Mouse (Mus musculus): ENCODE data around the gene Pycard.
"Not testable (repeated sequence)": the region's sequence is repeated elsewhere in the genome, so short reads cannot be mapped to it uniquely, and the experiment has no call there.

Gene Pycard

DNA sequence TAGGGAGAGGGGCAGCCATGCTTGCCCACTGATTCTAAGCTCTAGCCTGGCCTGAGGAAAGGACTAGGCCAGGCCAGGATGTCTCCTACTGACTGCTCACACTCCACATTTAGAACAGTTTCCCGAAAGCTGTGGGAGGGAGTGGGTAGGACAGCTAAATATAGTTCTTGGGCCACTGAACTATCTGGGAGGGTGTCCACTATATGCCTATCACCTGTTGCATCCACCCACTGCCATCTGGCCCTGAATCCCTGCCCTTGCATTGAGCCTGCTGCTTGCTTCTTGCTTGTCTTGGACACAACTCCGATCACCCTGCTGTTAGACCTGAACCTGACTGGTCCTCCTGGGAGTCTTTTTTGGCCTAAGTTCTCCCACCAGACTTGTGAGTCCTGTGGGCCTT is 10.0 kb upstream of the Pycard start, which contains the start of gene Trim72:
TSS of gene Trim72 (plus strand) at position 262 of the 400 bp plus-strand sequence.
- no peak for DNase-seq (ENCODE audit: low read depth)

DNA sequence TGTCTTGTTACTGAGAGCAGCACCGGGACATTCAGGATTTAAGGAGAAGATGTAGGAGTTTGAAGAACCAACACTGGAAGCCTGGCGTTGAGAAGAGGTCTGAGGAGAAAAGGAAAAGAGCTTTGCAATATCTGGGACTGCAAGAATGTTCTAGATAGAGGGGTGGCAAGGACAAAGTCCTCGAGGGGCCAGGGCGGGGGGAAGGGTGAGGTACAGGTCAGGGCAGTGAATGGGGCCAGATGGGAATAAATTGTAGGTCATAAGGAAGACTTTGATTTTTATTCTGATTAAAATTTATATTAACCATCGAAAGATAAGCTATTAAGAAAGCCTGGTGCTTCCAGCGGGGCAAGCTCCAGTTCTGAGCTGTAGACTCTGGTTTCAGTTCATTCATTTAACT is 9.4 kb upstream of the Pycard start:
- DNase-seq (ENCODE audit: low read depth): no peak

DNA sequence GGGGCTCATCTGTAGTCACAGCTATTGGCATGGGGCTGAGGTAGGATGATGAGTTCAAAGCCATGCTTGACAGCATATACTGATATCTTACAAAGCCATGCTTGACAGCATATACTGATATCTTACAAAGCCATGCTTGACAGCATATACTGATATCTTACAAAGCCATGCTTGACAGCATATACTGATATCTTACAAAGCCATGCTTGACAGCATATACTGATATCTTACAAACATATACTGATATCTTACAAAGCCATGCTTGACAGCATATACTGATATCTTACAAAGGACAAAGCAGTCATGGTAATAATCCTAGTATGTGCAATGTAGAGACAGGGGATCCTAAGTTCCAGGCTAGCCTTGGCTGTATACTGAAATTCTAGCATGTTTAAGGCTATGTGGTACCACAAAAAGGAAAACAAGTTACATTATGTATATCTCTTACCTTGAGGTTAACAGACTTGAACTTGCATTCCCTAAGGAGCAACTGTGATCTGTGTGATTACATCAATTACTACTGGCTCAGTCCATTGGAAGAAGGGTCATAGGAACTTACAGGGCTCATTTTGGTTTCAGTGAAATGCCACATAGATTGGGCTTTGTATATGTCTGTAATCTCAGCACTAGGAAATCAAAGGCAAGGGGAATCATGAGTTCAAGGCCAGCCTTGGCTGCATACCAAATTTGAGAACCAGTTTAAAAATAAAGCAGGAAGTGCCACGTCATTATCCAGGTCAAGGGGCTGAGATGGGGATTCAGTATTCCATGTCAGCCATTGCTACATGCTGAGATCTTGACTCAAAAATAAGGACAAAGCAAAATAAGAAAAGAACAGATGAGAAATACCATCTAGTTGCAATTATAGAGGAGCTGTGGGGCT is 6.6 kb upstream of the Pycard start:
- DNase-seq (ENCODE audit: low read depth): no peak

DNA sequence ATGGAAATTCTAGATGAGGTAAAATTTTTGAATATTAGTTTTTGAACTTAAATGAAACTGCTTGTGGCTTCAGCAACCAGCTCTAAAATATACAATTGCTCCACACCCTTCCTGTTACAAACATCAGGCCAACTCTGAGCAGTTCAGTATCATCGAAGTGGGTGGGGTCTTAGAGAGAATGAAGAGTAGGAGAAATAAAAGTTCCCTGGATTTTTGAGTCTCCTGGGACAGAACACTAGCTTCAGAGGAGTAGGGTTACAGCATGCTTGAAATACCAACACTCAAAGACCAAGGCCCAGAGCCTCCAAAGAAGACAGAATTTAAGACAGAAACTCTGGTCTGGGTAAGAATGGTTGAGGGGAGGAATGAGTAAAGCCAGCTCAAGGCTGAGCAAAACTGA is 5.8 kb upstream of the Pycard start:
- DNase-seq (ENCODE audit: low read depth): no peak

DNA sequence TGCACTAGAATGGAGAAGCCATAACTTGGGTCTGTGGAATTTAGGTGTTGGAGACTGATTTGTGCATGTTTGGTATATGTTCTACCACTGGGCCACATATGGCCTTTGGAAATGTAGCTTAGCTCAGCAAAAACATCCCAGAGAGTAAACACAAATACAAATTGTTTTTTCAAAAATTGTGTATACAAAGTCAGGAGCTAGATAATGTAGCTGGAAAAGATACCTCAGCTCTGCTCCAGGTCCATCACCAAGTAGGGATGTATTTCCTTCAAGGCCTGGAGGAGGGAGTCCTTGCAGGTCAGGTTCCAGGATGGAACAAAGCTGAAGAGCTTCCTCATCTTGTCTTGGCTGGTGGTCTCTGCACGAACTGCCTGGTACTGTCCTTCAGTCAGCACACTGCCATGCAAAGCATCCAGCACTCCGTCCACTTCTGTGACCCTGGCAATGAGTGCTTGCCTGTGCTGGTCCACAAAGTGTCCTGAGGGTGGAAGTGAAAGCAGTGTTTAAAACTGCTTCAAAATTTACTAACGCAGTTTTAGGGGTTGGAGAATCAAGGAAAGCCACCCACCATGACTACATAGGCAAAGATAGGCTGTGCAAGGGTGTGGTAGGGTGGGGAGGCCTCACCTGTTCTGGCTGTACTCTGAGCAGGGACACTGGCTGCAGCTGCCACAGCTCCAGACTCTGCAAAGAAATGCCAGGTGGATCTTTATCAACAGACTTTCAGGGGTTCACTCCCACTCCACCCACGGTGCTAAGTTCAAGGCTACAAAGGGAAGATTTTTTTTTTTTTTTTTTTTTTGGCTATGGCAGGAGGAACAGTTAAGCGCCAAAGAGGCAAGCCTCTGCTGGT is 953 bp downstream of the Pycard start:
- DNase-seq (ENCODE audit: low read depth): no peak

DNA sequence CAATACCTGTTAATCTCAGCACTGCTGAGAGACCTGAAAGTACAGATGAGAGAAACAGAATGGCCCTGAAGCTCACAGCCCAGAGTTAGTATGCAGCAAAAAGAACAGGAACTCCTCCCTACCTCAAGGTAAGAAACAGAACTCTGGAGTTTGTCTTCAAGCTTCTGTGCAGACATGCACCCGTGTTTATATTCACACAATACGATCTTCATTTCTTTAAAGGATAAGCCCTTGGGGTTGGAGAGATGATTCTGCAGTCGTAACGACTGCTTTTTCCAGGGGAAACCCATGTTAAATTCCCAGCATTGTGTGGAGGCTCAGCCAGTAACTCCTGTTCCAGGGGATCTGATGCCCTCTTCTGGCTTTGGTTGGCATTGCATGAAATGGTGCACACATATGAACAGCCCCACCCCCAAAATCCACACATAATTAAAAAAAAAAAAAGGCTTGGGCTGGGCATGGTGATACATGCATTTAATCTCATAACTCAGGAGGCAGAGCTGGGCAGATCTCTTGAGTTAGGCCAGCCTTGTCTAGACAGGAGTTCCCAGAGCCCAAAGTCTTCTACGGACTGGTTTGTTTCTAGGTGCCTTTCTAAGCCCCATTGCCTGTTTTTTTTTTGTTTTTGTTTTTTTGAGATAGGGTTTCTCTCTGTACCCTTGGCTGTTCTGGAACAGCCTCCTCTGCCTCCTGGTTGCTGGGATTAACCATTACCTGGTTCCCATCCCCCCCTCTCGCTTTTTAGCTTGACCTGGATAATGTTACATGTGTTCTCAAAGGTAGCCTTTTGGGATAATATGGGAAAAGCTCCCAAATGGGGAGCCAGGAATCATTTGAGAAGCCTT is 1.8 kb downstream of the Pycard start:
- peak; percentile 75 for DNase-seq (ENCODE audit: low read depth)

DNA sequence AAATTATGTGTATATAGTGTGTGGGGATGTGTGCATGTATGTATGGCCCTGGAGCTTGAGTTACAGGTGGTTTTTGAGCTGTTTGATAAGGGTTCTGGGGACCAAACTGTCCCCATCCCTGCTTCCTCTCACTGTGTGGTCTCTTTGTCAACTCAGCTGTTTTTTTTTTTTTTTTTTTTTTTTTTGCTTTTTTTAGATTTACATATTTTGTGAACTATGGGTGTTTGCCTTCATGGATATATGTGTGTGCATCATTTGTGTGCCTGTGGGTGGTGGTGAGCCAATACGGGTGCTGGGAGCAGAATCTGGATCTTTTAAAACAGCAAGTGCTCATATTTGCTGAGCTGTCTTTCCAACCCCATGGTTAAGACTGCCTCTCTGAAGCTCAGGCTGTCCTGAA is 4.8 kb downstream of the Pycard start:
- no peak for DNase-seq (ENCODE audit: low read depth)

DNA sequence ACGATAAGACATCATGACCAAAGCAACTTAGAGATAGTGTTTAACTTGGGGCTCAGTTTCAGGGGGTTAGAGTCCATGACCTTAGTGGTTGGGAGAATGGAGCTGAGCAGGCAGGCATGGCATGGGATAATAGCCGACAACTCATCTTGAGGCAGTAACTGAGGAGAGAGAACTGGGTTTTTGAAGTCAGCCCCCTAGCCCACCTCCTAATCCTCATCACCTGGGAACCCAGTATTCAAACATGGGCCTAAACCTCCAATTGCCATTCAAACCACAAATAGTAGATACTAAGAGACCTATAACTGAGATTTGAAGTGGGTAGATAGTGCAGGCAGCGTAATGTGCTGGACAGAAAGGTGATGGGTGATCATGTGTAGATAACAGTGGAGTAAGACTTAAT is 13.1 kb downstream of the Pycard start:
- DNase-seq (ENCODE audit: low read depth): no peak

DNA sequence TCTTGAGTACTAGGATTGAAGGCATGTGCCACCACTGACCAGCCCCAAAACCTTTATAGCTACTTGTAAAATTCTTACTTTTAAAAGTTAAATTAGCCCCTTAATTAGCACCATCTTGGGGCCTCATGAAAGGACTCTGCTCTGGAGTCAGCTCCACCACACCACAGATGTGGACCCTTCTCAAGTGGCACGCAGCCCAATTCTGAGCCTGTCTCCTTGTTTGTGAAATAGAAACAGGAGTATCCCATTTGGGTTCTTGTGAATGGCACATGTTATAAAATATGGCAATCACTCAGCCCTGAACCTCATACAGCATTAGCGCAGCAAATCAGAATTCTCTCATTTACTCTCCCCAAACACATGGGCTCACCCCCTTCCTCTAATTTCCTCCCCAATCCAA is 14.8 kb downstream of the Pycard start:
- no peak for DNase-seq (ENCODE audit: low read depth)

DNA sequence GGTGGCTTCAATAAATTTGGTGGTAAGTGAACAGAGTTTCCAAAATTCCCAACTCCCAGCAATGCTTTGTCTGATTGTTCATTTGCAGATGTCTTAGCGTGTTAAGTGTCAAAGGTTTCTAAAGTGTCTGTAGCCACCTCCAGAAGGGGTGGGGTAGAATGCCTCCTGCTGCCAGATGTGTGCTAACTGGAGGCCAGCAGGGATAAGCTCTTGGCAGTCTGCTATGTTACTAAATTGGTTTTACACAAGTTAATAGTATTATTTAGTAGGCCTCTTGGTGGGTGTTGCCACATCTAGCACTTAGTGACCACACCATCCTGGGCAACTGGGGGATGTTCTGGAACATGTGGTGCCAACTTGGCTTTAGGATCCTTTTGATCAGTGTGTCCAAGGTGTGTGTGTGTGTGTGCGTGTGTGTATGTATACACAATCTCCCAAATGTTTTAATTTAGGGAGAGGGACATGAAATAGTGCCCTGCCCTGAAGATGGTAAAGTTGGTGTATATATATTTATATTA is 19.2 kb downstream of the Pycard start:
- no peak for DNase-seq (ENCODE audit: low read depth)

DNA sequence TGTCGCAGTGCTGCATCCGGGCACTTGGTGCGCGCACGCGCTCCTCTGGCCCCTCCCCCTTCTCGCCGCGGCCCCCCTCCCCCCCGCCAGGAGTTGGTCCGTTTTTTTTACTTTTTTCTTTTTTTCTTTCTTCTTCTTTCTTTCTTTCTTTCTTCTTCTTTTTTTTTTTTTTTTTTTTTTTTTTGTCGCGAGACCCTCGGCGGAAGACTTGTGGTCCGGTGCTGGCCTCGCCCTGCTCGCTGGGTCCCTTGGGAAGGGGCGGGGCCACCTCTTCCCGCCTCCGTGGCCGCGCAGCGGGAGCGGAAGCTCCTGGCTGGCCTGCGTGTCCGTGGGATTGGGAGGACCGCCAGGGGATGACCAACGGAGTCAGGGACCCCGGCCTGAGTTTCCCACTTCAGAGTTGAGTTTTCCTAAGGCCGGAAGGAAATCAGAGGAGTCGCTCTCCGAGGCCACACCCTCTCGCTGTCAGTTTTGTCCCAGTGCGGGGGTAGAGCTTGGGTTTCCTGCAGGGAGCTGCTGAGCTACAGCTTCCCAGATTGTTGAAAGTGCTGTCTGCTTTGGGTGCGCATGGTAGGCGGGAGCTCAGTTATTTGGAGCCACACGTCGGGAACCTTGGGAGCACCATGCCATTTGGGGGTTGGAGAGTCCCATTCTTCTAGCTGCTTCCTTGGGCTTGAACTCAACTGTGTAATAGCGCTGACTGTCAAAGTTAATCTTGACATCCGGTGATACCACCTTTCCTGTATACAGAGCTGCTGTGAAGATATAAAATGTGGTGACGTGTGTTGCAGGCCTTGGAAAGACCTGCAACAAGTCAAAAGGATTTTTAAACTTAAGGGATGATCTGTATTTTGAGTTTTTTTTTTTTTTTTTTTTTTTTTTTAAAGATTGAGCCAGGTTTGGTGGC is 25.5 kb downstream of the Pycard start:
- peak; percentile 45 for DNase-seq (ENCODE audit: low read depth)

DNA sequence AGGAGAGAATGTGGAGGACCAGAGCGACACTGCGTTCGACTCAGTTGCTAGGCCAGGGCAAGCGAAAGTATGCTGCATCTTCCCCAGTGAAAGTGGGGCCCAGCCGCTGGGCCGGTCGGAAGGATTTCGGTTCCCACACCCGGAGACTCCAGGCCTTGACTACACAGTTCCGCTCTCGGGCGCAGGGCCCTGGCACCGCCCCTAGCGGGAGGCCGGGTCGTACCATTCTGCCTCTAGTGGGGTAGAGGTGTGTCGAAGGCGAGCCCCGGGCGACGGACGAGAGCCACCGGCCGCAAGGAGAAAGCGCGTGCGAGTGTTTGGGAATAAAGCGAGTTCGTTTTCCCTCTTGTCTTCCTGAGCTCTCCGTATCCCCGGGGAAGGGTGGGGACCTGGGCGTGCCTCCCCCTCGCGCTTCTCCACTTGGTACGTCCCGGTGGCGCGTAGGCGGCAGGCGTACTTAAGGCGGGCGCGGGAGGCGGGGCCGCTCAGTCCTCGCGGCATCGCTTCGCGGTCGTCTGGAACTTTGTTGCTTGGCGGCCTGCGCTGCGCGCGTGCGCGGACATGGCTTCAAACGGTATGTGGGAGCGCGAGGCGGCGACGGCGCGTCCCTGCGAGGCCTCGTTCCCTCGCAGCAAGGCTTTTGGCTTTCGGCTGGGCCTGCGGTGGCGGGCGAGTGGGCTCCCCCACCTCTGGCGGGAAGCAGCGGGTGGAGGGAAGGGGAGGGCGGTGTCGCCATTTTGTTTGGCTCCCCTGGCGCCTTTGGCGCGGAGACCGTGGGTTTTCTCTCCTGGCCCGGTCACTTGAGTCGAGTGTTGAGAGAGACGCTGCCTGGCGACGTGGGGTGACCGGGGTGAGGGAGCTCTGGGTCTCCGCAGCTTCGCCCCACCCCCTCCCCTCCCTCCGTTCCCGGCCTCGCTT is 26.4 kb downstream of the Pycard start, which contains the start of gene Fus:
TSS of gene Fus (plus strand) at position 454 of the 918 bp plus-strand sequence.
- peak; percentile 84 for DNase-seq (ENCODE audit: low read depth)

DNA sequence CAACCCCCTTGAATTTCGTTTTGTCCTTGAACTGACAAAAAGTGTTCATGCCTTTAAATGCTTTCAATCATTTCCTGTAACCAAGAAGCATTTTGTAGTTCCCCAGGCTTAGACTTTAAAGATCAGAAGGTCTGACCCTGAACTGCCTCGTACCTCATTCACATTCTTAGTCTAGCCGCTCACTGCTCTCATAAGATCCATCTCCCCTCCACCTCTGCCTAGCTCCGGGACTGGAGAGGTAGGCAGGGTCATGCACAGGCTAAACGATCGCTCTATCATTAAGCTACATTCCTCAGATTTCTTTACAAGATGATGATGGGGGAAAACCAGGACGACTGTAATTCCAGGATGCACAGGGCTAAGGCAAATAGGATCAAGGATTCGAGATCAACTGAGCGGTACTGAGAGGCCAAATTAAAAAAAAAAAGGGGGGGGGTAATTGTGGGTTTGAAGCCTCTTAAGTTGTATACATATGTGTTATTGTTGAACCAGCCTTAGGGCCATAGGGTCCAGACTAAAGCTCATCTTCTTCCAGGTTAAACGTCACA is 27.2 kb downstream of the Pycard start:
- no peak for DNase-seq (ENCODE audit: low read depth)

DNA sequence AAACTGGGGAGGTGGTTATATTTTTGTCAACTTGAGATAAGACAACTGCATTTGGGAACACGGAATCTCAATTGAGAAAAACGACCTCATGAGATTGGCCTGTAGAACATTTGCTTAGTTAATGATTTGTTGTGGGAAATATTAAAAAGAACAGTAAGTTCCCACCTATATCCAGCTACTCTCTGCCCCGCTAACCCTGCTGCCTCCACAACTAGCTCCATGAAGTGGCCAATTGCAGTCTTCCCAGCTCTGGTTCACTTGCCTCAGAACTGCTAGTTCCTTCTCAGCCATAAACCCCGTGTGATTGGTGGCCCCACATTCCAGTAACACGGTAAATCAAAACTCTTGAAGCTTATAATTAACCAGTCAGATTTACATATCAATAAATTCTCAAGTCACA is 34.3 kb downstream of the Pycard start:
- no peak for DNase-seq (ENCODE audit: low read depth)

DNA sequence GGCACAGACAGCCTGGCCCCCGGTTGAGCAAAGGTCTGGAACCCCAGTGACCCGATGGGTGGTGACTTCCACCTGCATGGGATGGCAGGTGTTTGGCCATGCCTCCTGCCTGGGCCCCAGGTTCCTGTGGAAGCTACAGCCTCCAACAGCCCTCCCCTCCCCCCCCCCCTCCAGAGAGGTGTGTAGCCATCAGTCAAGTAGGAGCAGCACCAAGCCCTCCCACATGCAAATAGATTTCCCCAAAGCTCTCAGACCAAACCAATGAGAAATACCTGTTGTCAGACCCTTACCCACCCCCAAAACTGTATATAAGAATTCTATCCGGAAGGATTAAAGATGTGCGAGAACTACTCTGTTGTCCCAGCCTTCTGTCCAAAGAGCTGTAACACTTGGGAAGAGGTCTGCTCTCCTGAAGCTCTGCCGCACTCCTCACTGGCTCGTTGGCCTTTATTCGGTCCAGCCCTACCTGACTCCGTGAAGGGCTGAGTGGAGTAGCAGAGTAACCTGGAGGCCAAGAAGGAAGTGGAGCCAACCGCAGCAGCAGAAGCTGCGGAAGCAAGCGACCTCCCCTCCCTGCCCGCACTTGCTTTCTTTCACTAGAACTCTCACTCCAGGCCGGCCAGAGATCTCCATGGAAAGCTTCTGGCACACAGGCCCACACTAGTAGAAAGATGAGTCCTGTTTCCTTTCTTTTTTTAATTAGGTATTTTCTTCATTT is 40.6 kb downstream of the Pycard start:
- DNase-seq (ENCODE audit: low read depth): no peak

DNA sequence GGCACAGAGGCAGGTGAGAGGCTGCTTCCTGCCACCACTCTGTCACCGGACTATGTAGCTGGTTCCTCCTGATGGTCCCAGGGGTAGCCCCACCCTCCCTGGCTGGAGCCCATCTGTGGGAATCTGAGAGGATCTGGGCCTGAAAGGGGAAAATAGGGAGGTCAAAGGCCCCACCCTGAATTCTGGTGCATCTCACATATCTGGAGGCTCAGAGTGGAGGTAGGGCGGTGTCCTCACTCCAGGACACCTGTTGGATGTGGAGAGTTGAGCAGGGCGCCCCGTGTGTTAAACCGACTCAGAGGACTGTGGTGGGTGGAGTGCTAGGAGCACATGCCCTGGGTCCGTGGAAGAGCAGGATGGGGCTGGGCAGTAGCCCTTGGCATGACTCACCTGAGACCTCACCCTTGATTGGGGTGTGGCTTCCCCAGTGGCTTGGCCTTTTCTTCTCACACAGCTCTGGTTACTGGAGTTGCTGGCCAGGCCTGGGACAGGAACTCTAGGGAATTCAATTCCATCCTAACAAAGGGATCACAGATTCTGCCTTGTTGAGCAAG is 47.1 kb downstream of the Pycard start, which contains the start of gene Prss36:
TSS of gene Prss36 (minus strand) at position 256 of the 554 bp plus-strand sequence.
- no peak for DNase-seq (ENCODE audit: low read depth)

DNA sequence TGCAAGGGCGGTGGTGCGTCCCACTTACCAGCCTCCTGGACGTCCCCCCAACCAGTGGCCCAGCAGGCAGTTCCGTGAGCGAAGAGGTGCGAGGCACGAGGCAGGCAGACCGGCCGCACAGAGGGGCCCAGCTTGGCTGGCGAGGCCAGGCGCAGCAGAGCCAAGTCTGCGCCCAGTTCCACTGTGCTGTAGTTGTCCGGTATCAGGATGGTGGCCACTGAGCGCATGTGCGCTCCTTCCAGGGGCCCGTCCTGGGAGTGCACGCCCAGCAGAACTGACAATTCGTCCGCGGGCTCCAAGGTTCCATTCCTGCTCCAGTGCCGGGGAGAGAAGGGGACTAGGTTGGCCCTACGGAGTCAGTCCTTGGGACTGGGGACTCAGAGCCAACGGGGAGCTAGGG is 49.1 kb downstream of the Pycard start:
- DNase-seq (ENCODE audit: low read depth): no peak

DNA sequence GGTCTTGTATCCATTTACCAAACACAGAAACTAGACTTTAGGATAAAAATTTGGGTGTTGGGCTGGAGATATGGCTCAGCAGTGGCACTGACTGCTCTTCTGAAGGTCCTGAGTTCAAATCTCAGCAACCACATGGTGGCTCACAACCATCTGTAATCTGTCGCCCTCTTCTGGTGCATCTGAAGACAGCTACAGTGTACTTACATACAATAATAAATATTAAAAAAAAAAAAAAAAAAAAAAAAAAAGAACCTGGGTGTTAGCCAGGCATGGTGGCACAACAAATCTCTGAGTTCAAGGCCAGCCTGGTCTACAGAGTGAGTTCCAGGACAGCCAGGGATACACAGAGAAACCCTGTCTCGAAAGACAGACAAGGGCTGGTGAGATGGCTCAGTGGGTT is 51.6 kb downstream of the Pycard start:
- DNase-seq (ENCODE audit: low read depth): not testable (repeated sequence)

Measured in c-Kit-positive CD71-positive TER-119-negative erythroid progenitor cells, embryonic 14.5 days (primary cell).